Mouse (Mus musculus) 416B (cell line): ENCODE measurements at regions not wholly inside any gene's neighbourhood (a gene's known extent, or its start where the extent isn't known, plus 50 kb on each side); places are given as distances from the start of the nearest gene placed in this dataset.
"Not testable (repeated sequence)": the region's sequence is repeated elsewhere in the genome, so short reads cannot be mapped to it uniquely, and the experiment has no call there.

Experiments used
- DNase-seq: peaks from one replicate; pipeline ENCODE4 v3.0.0; 2011; ENCODE audit warnings: low read depth

DNA sequence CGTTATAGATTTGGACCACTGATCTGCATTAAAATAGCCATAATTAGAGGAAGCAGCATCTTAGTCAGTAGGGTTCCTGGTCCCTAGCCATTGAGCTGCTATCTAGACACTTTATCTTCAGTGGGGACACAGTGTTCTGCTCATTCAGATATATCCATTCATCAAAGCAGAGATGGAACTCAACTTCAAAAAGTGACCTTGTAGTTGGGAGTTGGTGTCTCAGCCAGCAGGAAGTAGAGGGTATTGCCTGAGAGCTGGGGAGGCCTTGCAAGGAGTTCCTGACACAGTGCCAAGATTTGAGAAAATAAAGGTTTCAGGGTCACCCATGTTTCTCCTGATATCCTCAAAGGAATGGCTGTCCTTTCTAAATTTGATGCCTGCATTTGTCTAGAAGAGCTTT lies 304.7 kb upstream of the Shh start:
- DNase-seq, result no peak

DNA sequence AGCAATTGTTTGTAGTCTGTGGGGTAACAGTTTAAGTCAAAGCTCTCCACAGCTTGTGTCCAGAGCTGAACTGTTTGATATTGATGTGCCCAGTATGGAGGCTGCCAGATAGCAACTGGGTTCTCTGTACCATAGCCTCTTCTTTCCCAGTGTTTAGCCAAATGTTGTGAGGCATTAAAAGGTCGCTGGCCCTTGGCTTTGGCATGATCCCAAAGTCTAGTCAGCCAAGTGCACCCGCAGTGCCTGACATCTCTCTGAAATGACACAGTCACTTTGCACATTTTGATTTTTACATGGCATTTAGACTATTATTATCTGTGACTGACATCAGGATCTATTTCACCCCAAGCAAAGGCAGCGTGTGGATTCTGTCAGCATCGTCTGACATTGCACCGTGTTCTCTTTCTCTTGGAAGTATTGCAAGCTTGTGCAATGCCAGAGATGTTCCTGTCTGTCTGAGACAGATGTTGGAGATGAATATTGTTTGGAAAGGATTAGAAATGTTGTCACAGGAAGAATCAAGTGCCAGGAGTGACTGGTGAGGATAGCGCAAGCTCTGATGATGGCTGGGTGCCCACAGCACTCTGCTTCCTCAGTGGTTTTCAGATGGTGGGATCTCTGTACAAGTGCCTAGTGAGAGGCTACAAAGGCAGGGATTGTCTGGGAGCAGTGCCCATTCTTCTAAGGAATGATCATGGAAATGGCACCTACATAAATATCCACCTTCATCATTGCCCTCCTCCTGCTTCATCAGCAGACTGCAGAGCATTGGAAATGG lies 289.3 kb upstream of the Shh start:
- DNase-seq, result no peak

DNA sequence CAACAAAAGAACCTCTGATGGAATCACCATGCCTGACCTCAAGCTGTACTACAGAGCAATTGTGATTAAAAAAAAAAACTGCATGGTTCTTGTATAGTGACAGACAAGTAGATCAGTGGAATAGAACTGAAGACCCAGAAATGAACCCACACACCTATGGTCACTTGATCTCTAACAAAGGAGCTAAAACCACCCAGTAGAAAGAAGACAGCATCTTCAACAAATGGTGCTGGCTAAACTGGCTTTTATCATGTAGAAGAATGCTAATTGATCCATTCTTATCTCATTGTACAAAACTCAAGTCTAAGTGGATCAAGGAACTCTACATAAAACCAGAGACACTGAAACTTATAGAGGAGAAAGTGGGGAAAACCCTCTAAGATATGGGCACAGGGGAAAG lies 284.8 kb upstream of the Shh start:
- DNase-seq, result not testable (repeated sequence)

DNA sequence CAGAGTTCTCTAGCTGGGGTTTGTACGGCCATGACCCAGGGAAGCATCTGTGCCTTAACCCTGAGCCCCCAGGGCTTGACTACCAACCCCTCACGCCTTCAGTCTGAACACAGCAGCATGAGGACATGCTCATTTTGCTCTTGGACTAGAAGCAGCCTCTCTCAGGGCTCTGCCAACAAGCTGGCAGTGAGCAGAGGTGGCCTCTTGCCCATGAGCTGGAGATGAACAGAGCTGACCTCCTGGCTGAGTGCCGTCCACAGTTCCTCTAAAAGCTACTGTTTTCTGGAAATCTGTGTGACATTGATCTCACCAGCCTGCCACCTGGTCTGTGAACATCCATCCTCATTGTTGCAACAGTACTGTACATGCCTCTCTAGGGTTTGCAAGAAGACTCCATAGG lies 267.7 kb upstream of the Shh start:
- DNase-seq, result no peak

DNA sequence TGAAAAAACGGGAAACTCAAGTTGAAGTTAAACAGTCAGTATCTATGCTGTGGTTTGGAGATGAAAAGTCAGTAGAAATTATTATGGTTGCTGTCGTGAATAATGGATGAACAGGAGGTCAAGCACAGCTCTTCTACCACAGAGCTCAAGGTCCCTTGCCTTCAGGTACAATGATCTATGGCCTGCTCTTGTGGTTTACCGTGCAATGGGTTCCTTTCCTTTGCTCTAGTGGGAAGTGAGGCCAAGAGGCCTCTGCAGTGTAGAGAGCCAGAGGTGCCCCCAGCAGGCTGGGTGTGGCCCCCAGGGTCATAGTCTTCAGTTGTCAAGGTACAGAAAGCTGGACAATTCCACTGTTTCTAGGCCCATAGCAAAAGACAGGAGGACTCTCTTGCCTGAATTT lies 255.0 kb upstream of the Shh start:
- no peak for DNase-seq

DNA sequence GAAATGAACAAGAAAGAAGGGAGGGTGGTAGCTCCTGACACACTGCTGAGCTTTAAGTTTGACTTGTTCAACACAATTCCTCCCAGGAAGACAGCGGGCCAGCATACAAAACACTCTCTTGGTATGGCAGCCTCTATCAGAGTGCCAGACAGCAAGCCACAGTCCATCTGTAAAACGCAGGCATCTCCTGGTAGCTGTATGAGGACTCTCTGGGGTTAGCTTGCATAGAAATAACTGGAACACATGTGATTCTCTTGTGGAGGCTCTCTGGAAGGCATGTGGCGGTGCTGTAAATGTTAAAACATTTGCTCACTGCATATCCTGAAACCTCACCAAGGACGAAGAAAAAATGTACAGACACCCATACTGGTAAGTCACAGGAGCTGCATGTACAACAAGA lies 247.9 kb upstream of the Shh start:
- DNase-seq, result no peak

DNA sequence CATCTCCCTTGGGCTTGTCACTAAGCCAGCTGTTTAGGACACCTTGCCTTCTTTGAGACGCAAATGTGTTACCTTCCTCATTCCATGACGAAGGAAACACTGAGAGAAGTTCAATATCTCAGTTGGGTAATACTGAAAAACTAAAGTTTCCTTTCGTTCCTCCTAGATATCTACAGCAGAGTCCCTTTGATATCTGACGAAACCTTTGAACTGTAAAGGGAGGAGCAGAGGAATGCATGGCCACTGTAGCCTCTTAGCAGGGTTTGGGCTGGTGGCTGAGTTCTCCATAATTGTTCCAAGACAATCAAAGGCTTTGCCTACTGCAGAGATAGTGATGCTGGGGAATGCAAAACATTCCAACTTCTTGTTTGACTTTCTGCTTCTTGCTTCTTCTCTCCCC lies 243.5 kb upstream of the Shh start:
- no peak for DNase-seq

DNA sequence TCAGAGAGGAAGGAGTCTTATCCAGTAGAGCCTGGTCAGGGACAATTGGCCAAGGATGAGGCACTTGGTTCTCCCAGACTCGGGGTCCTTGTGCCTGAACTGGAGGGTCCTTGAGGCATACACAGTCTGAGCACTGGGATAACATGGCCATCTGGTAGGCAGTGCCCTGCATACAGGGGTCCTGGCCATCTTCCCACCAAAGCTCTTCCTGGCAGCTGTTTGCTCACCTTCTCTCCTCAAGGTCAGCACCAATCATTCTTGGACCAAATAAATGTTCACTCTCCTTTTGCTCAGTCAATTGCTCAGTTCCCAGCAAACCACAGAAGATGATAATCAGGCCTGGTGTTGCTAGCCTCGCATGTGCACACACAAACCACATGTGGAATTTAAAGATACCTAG lies 242.6 kb upstream of the Shh start:
- no peak for DNase-seq

DNA sequence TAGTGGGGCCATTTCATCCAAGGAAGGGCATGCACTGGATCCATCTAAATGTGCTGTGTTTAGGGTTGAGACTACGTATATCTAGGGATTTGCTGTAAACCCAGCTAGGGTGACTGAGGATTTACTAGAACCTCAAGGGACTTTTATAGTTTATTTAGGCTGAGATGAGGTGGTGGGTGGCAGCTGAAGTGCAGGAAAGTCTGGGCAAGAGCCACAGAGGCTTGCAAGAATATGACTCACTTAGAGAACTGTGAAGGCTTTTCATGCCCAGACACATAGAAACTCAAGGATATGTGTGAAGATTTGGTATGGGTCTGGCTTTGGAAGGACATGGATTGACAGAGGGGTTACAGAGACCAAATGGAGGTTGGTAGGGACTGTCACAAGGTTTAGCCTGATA lies 237.3 kb upstream of the Shh start:
- no peak for DNase-seq

DNA sequence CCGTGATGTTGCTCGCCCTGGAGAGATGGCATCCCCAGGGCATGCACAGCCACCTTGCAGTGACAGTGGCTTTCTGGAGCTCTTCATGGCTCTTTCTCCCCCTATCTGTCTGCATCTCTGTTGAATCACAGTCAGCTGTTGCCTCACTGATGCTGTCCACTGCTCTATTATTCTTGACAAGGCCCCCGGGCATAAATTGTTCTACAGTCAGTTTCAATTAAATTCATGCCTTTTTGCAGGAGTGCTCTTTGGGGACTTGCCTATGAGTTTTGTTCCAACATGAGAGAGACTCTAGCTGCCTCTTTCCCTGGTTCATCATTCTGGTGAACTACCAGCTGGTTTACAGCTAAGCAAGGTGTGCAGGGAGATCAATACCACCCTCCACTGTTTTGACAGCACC lies 229.9 kb upstream of the Shh start:
- no peak for DNase-seq

DNA sequence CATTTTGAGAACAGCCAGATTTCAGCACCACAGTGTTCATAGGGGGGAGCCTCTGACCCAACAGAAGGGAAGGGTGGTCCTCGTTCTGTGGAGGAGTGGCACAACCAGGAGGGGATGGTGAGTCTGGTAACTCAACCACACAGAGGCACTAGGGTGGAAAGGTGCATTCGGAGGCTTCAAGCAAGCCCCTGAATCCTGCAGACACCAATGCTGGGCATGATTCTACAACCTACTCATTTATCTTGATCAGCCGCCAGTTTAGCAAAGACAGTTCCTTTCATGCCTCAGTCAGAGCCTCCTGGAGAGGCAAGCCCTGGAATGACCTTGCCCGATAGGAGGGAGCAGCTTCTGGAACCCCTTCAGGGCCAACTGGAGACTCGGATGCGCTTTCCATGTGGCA lies 223.1 kb upstream of the Shh start:
- no peak for DNase-seq

DNA sequence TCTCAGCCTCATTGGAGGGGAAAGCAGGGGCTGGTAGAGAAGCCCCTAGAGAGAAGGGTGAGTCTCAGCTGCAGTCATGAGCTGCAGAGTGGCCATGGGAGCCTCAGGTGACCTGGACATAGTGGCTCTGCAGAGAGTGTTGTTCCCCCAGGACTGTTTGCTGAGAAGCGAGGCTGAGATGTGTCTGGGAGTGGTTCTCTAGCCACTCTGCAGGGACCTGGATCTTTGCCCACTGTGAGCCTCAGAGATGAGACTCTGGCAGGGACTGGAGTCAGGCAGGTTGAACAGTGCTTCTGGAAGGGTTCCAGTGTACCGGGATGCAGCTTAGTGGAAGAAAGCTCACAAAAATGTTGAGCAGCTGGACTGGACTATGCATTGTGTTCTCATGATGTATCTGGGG lies 222.6 kb upstream of the Shh start:
- no peak for DNase-seq

DNA sequence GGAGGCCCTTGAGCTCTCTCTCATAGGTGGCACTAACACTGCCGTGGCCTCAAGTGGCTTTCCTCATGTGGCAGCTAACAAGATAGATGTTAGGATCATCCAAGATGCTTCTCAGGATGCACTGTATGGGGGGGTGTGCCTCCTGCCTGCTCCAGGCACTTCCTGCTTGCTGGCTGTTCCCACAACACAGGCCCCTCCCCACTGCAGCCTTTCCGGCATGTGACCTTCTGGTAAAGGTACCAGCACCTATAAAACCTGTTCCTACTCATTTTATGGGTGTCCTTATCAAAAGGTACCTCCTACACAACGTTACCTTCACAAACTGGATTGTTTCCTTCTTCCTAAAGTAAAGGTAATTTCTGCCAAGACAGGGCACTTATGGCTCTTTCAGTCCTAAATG lies 222.1 kb upstream of the Shh start:
- no peak for DNase-seq

DNA sequence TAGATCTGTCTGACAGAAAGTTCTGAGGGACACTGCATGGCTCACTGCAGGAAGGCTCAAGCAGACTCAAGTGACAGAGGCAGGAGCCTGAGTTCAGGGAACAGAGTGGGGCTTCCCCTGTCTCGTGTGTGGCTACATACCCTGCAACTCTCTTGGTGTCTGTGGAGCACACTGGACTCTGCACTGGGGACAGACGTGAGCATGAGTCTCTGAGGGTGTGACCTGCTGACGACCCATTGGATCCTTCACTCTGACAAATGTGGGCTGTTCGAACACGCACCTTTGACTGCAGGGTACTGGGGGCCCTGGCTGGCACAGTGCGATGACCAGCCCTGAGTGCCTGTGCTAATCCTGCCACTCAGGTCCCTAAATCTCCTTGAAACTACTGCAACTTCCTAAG lies 215.8 kb upstream of the Shh start:
- DNase-seq, result no peak

DNA sequence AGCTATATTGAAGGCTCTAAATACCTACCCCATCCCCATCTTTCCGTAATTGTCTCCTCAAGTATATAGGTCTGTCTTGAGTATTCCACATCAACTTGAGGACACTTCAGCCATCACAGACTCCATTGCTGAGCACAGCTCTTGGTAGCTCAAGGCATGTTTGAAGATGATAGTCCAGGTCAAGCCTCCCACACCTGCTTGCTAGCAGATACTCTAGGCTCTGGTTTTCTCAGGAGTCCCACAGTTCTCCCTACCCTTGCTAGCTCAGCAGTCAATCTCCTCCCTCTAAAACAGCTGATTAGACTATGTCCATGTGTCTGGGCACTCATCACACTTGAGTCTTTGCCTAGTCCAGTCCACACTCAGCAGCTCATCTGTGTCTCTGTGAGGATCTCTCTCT lies 213.3 kb upstream of the Shh start:
- DNase-seq, result no peak

DNA sequence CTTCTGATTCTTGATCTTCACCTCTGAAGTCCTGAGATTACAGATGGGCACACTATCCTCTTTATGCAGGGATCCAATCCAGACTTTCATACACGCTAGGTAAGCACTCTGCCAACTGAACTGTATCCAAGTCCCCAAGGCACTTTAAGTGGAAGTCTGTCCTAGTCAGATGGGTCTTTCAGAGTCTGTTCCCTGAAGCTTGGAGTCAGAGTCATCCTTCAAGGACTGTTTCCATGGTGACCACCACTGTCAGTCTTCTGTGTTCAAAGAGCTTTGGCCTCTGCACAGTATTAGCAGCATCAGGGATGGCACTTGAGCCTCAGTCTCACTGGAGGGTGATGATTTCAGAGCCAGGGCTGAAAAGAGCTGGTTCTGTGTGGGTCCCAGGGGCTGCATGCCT lies 212.7 kb upstream of the Shh start:
- DNase-seq, result no peak

DNA sequence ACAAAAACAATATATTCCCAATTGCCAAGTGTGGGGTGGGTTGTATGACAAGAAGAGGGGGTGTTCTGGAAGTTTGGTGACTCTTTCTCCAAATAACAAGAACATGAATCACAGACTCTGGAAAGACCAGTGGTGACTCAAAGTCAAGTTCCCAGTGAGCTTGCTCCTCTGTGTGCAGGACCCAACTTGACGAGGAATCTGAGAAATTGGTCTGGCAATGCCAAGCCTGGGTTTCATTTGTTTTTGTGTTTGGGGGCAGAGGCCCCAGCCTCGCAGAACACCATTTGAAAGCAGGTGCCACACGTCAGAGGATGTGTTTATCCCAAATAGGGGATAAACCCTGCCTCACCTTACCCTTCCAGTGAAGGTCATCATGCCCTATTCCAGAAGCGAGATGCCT lies 163.1 kb upstream of the Shh start:
- DNase-seq, result no peak

DNA sequence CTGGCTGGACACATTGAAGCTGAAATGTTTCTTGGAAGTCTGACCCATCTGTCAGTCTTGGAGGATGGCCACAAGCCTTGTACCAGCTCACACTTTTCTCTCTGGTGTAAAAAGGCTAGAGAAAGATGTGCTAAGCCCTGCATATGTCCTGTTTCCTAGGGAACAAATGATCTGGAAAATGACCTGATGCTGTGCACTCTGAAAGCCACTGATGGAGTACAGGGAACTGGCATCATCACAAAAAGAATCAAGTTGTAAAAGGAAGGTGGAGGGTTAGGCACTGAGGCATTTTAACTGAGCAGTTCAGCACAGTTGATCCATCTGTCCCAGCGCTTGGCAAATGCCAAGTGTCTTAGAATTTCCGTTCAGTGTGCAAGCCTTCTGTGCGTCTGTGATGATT lies 144.8 kb upstream of the Shh start:
- DNase-seq, result no peak

DNA sequence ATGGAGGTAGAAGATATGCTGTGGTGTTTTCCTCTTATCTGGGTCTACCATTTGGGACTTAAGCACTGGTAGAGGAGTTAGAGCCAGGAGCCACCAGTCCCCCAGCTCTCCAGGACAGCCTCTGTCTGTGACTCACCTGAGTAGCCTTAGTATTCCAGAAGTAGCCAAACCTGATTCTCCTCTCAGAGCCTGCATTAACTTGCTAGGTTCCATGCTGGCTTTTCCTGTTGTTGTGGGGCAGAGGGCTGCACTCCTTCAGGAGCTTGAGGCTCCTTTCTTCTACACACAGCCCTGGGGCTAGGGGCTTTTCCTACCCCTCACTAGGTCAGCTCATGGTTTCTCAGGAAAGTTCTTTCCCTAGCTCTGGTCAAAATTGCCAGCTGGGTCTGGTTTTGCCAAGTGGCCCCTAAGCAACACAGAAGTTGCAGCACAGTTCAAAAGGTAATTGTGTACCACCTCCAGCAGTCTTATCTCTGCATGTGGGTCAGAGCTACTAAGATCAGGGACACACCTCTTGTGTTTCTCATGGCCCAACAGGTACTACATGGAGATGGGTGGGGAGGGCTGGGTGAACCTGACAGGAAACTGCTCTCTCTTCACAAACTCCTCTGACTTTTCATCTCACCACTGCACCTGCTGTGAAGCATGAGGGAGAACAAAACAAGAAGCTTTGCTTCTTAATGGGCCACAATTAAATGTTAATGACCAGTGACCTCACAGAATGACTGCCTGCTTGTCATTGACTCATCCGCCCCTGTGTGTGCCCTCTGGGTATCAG lies 129.7 kb upstream of the Shh start:
- no peak for DNase-seq

DNA sequence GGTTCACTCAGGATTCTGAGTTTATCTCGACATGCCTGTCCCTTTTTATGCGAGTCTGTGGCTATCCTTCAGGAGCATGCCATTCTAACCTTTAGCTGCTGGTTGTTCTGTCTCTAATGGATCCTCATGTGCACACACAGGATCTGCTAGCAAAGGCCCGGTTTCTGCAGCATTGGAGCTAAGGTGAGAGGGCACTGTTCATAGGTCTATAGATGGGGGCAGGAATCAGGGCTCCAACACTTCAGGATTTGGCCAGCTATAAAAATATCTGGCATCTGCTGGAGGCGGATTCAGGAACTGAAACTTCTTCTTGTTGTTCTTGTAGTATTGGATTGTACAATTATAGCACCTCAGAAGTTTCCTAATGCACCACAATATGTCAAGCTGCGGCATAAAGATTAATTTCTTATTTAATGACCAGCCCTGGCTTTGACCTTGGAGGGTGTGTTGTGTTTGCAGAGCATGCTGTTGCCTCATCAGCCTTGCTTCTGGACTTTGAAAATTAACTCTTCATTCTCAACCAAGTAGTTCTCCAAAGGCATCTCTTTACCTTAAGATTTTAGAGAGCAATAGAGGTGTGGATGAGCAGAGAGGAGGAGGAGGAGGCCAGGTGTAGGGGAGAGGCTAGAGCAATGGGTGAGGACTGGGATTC lies 104.4 kb upstream of the Shh start:
- no peak for DNase-seq

DNA sequence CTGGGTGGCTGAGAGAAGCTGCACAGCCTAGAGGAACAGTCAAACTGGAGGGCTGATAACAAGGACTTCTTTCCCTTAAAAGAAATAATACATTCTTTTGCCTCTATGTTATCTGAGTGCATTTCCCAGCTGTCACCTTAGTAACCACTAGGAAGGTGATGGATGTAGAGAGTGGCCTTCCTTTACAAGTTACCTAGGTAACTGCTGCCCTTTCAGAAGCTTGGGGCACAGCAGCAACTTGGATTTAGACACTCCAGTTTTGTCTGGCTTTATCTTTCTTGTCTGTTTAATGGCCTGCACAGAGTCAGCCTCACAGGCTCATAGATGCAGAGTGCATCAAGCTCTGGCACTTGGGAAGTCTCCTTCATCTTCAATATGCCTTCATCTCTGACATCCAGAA lies 101.4 kb upstream of the Shh start:
- DNase-seq, result no peak

DNA sequence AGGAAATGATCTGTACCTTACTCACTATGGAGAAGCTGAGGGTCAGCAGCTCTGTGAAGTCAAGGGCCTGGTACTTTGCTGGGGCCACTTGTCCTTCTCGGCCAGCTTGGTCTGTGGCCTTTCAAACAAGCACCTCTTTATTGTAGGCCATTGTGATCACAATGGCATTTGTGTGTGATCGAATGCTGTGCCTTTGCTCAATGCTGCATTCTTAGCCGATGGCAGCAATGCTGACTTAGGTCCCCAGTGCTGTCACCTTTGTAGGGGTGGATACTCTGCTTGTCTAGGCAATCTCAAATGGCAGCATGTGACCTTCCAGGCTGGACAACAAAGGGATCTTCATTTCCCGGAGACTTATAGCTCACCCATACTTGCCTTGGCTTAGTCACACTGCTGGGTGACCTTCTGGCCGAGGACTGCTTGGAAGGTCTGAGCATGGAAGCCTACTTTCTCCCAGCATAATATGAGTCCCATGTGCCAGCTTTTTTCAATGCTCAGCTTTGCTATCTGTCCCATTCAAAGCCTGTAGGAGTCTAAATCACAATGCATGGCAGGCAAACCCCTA lies 100.4 kb upstream of the Shh start:
- no peak for DNase-seq

DNA sequence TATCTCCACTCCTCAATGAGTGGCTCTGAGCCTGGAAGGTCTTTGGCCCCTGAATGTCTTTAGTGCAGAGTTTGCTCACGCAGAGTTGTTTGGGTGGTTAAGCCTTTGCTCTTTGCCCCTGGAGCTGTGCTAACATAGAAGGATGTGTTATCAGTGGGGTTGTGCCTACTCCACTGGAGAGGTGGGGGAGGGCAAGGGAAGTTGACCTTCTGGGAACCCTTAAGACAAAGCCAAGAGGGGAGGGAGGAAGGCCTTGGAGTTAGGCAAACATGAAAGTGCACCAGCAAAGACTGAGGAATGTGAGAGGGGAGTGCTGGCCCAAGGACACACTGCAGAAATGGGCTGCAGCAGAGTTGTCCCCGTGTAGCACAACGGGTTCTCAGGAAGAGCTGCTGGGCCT lies 96.3 kb upstream of the Shh start:
- DNase-seq, result no peak
